In the genomic region with DNA sequence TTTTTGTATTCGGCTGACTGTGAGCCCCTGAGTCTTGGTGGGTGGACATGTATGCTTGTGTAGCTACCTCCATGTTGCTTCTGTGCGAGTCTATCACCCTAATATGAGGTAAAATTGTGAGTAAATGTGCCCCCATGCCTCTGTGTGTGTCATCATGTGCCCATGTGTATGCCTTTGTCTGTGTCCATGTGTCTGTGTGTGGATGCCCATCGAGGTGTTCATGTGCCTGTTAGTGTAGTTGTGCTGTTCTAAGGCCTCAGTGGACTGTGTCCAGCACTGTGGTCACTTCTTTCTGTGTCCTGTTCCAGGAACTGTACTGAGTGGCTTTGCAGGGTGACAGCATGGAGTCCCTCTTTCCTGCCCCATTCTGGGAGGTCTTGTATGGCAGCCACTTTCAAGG, we compare ENCODE assay signal across 11 mouse cellular contexts. TPM values are rescaled to one million over a fixed set of nuclear protein-coding genes. Genes with fewer than 3 reads are reported as not detected.
DNase-seq lines count a peak whose midpoint lies in the region; ATAC-seq and TF ChIP-seq lines count a peak whose summit lies in the region.
"Had no signal": no experiment of that assay in that cellular context is flagged by ENCODE, and none has a peak within 500 bp of the region (broad histone marks: within the 10 kb centered on the region; RNA-seq: fewer than 3 reads in every experiment).

No protein-coding gene starts in this region.

- H3K4me1 ChIP-seq in forebrain, embryonic 12.5 days = peaks cover 34% of the 10 kb centered on the region
- H3K4me1 ChIP-seq in hindbrain, embryonic 15.5 days (replicated peaks) = peaks cover 56% of the 10 kb centered on the region
- H3K4me1 ChIP-seq in neural tube, embryonic 12.5 days = peaks cover 9% of the 10 kb centered on the region

- H3K9ac ChIP-seq in forebrain, embryonic 12.5 days = peak overlapping the region; percentile 46
- peak overlapping the region; percentile 75 for H3K9ac ChIP-seq in hindbrain, embryonic 15.5 days
- H3K9ac ChIP-seq in neural tube, embryonic 12.5 days = peak overlapping the region; percentile 62

- peak overlapping the region; percentile 95 for H3K27ac ChIP-seq in layer of hippocampus, adult 2 months
- peak overlapping the region; percentile 81 for H3K27ac ChIP-seq in forebrain, embryonic 12.5 days
- H3K27ac ChIP-seq in hindbrain, embryonic 15.5 days (replicated peaks) = peak overlapping the region; percentile 93
- peak overlapping the region; percentile 47; the same call in 1 of the 2 replicates for H3K27ac ChIP-seq in neural tube, embryonic 12.5 days

- H3K27me3 ChIP-seq in forebrain, embryonic 12.5 days = no peaks in the 10 kb centered on the region
- no peaks in the 10 kb centered on the region for H3K27me3 ChIP-seq in hindbrain, embryonic 15.5 days
- H3K27me3 ChIP-seq in neural tube, embryonic 12.5 days (replicated peaks) = no peaks in the 10 kb centered on the region

- ATAC-seq in forebrain, embryonic 12.5 days (ENCODE audit: low FRiP score) = peak; percentile 12; the same call in 1 of the 2 replicates
- ATAC-seq in hindbrain, embryonic 15.5 days (ENCODE audit: low FRiP score, low read depth) = 0 out of 2 replicates have a peak, but pooled peaks have one; percentile 1
- ATAC-seq in neural tube, embryonic 12.5 days (ENCODE audit: low FRiP score, low read depth) = peak; percentile 14; the same call in 1 of the 2 replicates

- no peak for DNase-seq in layer of hippocampus, adult 2 months (ENCODE audit: low spot score in 2 of 2)
- DNase-seq in layer of hippocampus, postnatal 14 days (ENCODE audit: low spot score in 2 of 2) = no peak
- DNase-seq in cerebellum, postnatal 10 days = no peak
- DNase-seq in embryo, embryonic 9.5 days (ENCODE audit: extremely low spot score) = no peak
- DNase-seq: adrenal gland, adult 2 months had no signal

- TF ChIP-seq CTCF in layer of hippocampus, adult 2 months (conservative IDR thresholded peaks at IDR 0.05) = no peak

- H3K36me3 ChIP-seq in forebrain, embryonic 12.5 days (replicated peaks) = peaks cover 19% of the 10 kb centered on the region
- peaks cover 16% of the 10 kb centered on the region for H3K36me3 ChIP-seq in hindbrain, embryonic 15.5 days
- H3K36me3 ChIP-seq in neural tube, embryonic 12.5 days = peaks cover 4% of the 10 kb centered on the region; the same call in 1 of the 2 replicates
- H3K36me3 ChIP-seq: G1E had no signal

- 58% methylated on average over 3 of the region's 3 CpGs for WGBS in forebrain, embryonic 12.5 days
- 48% methylated on average over 3 of the region's 3 CpGs for WGBS in hindbrain, embryonic 15.5 days
- 83% methylated on average over 3 of the region's 3 CpGs for WGBS in neural tube, embryonic 12.5 days

- no peaks in the 10 kb centered on the region for H3K9me3 ChIP-seq in forebrain, embryonic 12.5 days
- no peaks in the 10 kb centered on the region for H3K9me3 ChIP-seq in hindbrain, embryonic 15.5 days
- H3K9me3 ChIP-seq in neural tube, embryonic 12.5 days = no peaks in the 10 kb centered on the region
- H3K9me3 ChIP-seq: G1E had no signal

- H3K4me2 ChIP-seq in forebrain, embryonic 12.5 days = peak overlapping the region; percentile 54
- peak overlapping the region; percentile 73 for H3K4me2 ChIP-seq in hindbrain, embryonic 15.5 days
- peak overlapping the region; percentile 58 for H3K4me2 ChIP-seq in neural tube, embryonic 12.5 days (replicated peaks)

- peak overlapping the region; percentile 63 for H3K4me3 ChIP-seq in layer of hippocampus, adult 2 months
- H3K4me3 ChIP-seq in forebrain, embryonic 12.5 days (replicated peaks) = peak overlapping the region; percentile 42
- H3K4me3 ChIP-seq in hindbrain, embryonic 15.5 days = peak overlapping the region; percentile 62
- peak overlapping the region; percentile 43 for H3K4me3 ChIP-seq in neural tube, embryonic 12.5 days

RNA-seq across cellular contexts. Expression of gene Oprl1, which starts 0.6 kb away (rescaled TPM):
- total RNA-seq in layer of hippocampus, adult 2 months (2021) = 10 to 100 TPM; 44.8 to 45.0 TPM
- total RNA-seq in layer of hippocampus, postnatal 14 days (2021) = 10 to 100 TPM; 52.9 to 54.1 TPM
- 28.4 and 29.2 TPM in 2 replicates for polyA plus RNA-seq in forebrain, embryonic 12.5 days (2016; fragmentation: Nextera tagmentation; extraction: Ambion mirVana)
- polyA plus RNA-seq in hindbrain, embryonic 15.5 days (2015; fragmentation: Nextera tagmentation; extraction: Ambion mirVana) = 83.9 and 86.4 TPM in 2 replicates
- polyA plus RNA-seq in neural tube, embryonic 12.5 days (2016; fragmentation: Nextera tagmentation; extraction: Ambion mirVana) = 36.4 and 39.6 TPM in 2 replicates
- total RNA-seq: G1E; gastrocnemius, adult 8-10 months had no signal
- polyA plus RNA-seq: G1E had no signal

RNA-seq across cellular contexts. Expression of gene Lkaaear1, which starts 17.1 kb away (rescaled TPM):
- not detected for total RNA-seq in layer of hippocampus, adult 2 months (2021)
- not detected for total RNA-seq in layer of hippocampus, postnatal 14 days (2021)
- not detected in 2 replicates for polyA plus RNA-seq in forebrain, embryonic 12.5 days (2016; fragmentation: Nextera tagmentation; extraction: Ambion mirVana)
- not detected in 2 replicates for polyA plus RNA-seq in hindbrain, embryonic 15.5 days (2015; fragmentation: Nextera tagmentation; extraction: Ambion mirVana)
- polyA plus RNA-seq in neural tube, embryonic 12.5 days (2016; fragmentation: Nextera tagmentation; extraction: Ambion mirVana) = not detected in 2 replicates
- total RNA-seq: adrenal gland, adult 2 months; G1E; gastrocnemius, adult 8-10 months had no signal
- polyA plus RNA-seq: adrenal gland, adult 2 months; G1E; liver, embryonic 16.5 days had no signal

RNA-seq across cellular contexts. Expression of gene Rgs19, which starts 21.6 kb away (rescaled TPM):
- total RNA-seq in layer of hippocampus, adult 2 months (2021) = 10 to 100 TPM; 41.8 to 43.4 TPM
- total RNA-seq in layer of hippocampus, postnatal 14 days (2021) = 10 to 100 TPM; 41.5 to 44.4 TPM
- 47.5 and 47.6 TPM in 2 replicates for polyA plus RNA-seq in forebrain, embryonic 12.5 days (2016; fragmentation: Nextera tagmentation; extraction: Ambion mirVana)
- polyA plus RNA-seq in hindbrain, embryonic 15.5 days (2015; fragmentation: Nextera tagmentation; extraction: Ambion mirVana) = 56.8 and 64.9 TPM in 2 replicates
- polyA plus RNA-seq in neural tube, embryonic 12.5 days (2016; fragmentation: Nextera tagmentation; extraction: Ambion mirVana) = 44.0 and 44.8 TPM in 2 replicates

RNA-seq across cellular contexts. Expression of gene Tcea2, which starts 35.3 kb away (rescaled TPM):
- total RNA-seq in layer of hippocampus, adult 2 months (2021) = 10 to 100 TPM; 54.7 to 60.0 TPM
- total RNA-seq in layer of hippocampus, postnatal 14 days (2021) = 10 to 100 TPM; 51.2 to 59.4 TPM
- polyA plus RNA-seq in forebrain, embryonic 12.5 days (2016; fragmentation: Nextera tagmentation; extraction: Ambion mirVana) = 23.2 and 28.2 TPM in 2 replicates
- polyA plus RNA-seq in hindbrain, embryonic 15.5 days (2015; fragmentation: Nextera tagmentation; extraction: Ambion mirVana) = 38.5 and 46.8 TPM in 2 replicates
- 27.3 and 30.0 TPM in 2 replicates for polyA plus RNA-seq in neural tube, embryonic 12.5 days (2016; fragmentation: Nextera tagmentation; extraction: Ambion mirVana)

RNA-seq across cellular contexts. Expression of gene Sox18, which starts 43.9 kb away (rescaled TPM):
- total RNA-seq in layer of hippocampus, adult 2 months (2021) = 10 to 100 TPM; 11.6 to 14.1 TPM
- 10 to 100 TPM; 14.4 to 15.6 TPM for total RNA-seq in layer of hippocampus, postnatal 14 days (2021)
- 14.1 and 15.2 TPM in 2 replicates for polyA plus RNA-seq in forebrain, embryonic 12.5 days (2016; fragmentation: Nextera tagmentation; extraction: Ambion mirVana)
- polyA plus RNA-seq in hindbrain, embryonic 15.5 days (2015; fragmentation: Nextera tagmentation; extraction: Ambion mirVana) = 17.4 and 20.0 TPM in 2 replicates
- polyA plus RNA-seq in neural tube, embryonic 12.5 days (2016; fragmentation: Nextera tagmentation; extraction: Ambion mirVana) = 20.3 and 20.6 TPM in 2 replicates
- polyA plus RNA-seq: G1E had no signal
